Mouse (Mus musculus) limb, embryonic 11.5 days (tissue): ENCODE measurements around the gene Mlx. TPM values are rescaled to one million over a fixed set of nuclear protein-coding genes. Genes with fewer than 3 reads are reported as not detected.

ENCODE experiments used
- ATAC-seq: fragments of 200-750 bp; cut with Nextera tagmentation; 2 replicates; pipeline ENCODE4 v1.8.0; 2017; ENCODE audit warnings: low read depth; ENCODE audit not compliant: insufficient number of reproducible peaks, low FRiP score, low TSS enrichment
- DNase-seq: peaks from one replicate; pipeline ENCODE4 v3.0.0-alpha.2; 2015; ENCODE audit warnings: low spot score
- H3K27ac ChIP-seq: fragments of 300-500 bp; sonication (generic); replicated peaks from 2 replicates; pipeline ENCODE4 v1.5.1; 2014; ENCODE audit warnings: low read depth, mild to moderate bottlenecking, low read length
- H3K27me3 ChIP-seq: fragments of 300-500 bp; sonication (generic); 2 replicates; pipeline ENCODE4 v1.6.1; 2014; ENCODE audit warnings: mild to moderate bottlenecking, low read length, mixed read lengths; ENCODE audit not compliant: control insufficient read depth, insufficient read depth
- H3K36me3 ChIP-seq: fragments of 300-500 bp; sonication (generic); 2 replicates; pipeline ENCODE4 v1.6.1; 2014; ENCODE audit warnings: mild to moderate bottlenecking, low read length, moderate library complexity, mixed read lengths; ENCODE audit not compliant: control insufficient read depth, insufficient read depth
- H3K4me1 ChIP-seq: fragments of 300-500 bp; sonication (generic); 2 replicates; pipeline ENCODE4 v1.6.1; 2014; ENCODE audit warnings: low read length, mixed read lengths; ENCODE audit not compliant: control insufficient read depth, insufficient read depth
- H3K4me2 ChIP-seq: fragments of 300-500 bp; sonication (generic); 2 replicates; pipeline ENCODE4 v1.6.1; 2014; ENCODE audit warnings: low read depth, mild to moderate bottlenecking, moderate library complexity; ENCODE audit not compliant: severe bottlenecking
- H3K4me3 ChIP-seq: fragments of 300-500 bp; sonication (generic); 2 replicates; pipeline ENCODE4 v1.5.1; 2014; ENCODE audit warnings: low read depth, low read length
- H3K9ac ChIP-seq: fragments of 300-500 bp; sonication (generic); 2 replicates; pipeline ENCODE4 v1.6.1; 2014; ENCODE audit warnings: mild to moderate bottlenecking, low read length
- H3K9me3 ChIP-seq: fragments of 300-500 bp; sonication (generic); 2 replicates; pipeline ENCODE4 v1.6.1; 2016; ENCODE audit warnings: low read length; ENCODE audit not compliant: control insufficient read depth
- WGBS: fragments of 180-500 bp; shearing (Covaris S2); extraction: QIAGEN DNeasy Blood & Tissue Kit; methylation state at CpG from one replicate; pipeline ENCODE4 v1.1.7; 2014; 5-methylcytosine and 5-hydroxymethylcytosine counted together
- polyA plus RNA-seq: library from polyadenylated mRNA; unstranded; fragments of >200 nt; fragmentation: Nextera tagmentation; extraction: Ambion mirVana; gene quantifications from 2 replicates; pipeline ENCODE4 v1.2.1, GENCODE M21; 2014

The Mlx gene
- 40.6 and 48.9 TPM in 2 replicates for polyA plus RNA-seq

DNA sequence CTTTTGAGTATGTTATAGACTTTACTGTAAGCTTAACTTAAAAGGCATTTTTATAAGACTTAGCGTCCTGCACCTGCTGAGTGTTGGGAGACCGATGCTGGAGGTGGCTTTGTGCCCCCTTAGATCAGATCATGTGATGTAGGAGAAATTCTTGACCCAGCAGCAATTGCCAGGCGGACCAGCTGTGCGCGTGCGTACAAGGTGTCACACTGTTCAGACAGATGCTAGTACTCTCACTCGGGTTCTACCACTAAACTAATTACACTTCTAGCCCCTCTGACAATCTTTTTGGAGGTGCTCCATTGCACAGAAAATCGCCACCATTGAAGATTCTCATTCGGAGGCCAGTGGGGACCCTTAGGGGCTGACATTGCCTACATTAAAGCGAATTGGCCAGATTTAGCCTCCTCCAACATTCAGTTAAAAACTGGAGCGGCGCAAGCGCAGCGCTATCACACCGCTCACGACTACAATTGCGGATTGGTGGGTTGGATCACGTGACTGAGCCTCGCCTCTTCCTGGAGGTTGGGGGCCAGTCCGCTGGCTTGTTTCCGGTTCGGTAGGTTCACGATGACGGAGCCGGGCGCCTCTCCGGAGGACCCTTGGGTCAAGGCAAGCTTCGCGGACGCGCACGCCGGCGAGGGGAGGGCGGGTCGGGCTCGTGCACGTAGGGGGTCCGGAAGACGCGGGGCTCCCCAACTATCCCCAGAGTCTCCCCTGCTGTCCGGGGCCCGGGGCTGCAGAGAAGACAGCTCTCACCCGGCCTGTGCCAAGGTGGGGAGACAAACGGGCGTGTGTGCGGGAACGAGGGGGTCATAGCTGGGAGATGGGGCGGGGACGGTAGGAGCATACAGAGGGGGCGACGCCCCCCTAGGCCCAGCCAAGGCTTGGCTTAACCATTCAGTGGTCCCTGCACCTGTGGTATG lies at the start of gene Mlx:
TSS of gene Mlx (plus strand) at position 522 of the 926 bp plus-strand sequence.
- ATAC-seq: peak; percentile 76
- WGBS: 2% methylated on average over 52 of the region's 52 CpGs
- peaks cover 23% of the 10 kb centered on the region for H3K36me3 ChIP-seq
- peak; percentile 86 for DNase-seq
- H3K4me3 ChIP-seq: peak within 1 kb of the TSS; percentile 82
- peak within 1 kb of the TSS; percentile 67 for H3K9ac ChIP-seq
- H3K9me3 ChIP-seq: no peaks in the 10 kb centered on the region
- peak within 1 kb of the TSS; percentile 91 for H3K4me2 ChIP-seq
- H3K27ac ChIP-seq: peak within 1 kb of the TSS; percentile 72
- H3K4me1 ChIP-seq: peaks cover 18% of the 10 kb centered on the region
- no peaks in the 10 kb centered on the region for H3K27me3 ChIP-seq

DNA sequence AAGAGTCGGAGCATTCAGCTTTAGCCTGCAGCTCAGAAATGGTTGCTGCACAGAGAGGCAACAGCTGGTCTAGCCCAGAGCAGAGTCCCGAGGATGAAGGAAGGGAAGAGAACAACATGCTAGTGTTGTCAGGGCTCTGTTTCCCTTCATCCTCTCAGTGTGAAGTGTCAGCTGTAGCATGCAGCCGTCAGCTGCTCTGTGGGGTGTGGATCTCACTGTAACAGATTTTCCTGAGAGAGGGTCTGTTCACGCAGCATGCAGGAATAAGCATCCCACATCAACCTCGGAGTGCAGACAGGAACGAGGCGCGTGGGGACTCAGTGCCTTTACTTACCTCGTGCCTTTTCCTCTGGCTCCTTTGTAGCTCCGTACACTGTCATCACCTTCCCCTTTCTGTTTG lies 49.3 kb upstream of the Mlx start:
- H3K4me2 ChIP-seq: no peak overlapping the region
- ATAC-seq (no peak), DNase-seq (no peak)
- H3K27me3 ChIP-seq: no peaks in the 10 kb centered on the region
- H3K4me1 ChIP-seq: no peaks in the 10 kb centered on the region
- no peak overlapping the region for H3K9ac ChIP-seq
- no peak overlapping the region for H3K27ac ChIP-seq
- H3K9me3 ChIP-seq: no peaks in the 10 kb centered on the region
- peaks cover 5% of the 10 kb centered on the region; the same call in 1 of the 2 replicates for H3K36me3 ChIP-seq
- WGBS: 86% methylated on average over 10 of the region's 10 CpGs
- H3K4me3 ChIP-seq: no peak overlapping the region

DNA sequence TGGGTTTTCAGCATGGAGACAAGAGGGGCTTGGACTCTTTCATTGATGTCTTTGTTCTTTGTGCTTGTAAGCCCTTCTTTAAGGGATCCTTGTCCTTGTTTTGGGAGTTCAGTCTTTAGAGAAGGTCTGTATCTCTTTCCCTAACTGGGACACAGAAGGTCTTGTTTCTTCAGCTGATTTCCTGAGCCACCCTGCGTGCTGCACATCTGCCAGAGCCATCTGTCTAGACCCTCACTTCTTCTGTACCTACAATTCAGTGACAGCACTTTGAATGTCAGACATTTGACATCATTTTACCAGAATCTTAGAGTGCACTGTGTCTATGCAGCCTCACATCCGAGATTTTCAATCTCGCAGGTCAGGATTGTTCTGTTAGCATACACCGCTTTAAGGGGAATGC lies 41.3 kb upstream of the Mlx start:
- no peaks in the 10 kb centered on the region for H3K4me1 ChIP-seq
- no peak overlapping the region for H3K9ac ChIP-seq
- H3K36me3 ChIP-seq: peaks cover 32% of the 10 kb centered on the region
- DNase-seq (no peak), ATAC-seq (no peak)
- no peak overlapping the region for H3K27ac ChIP-seq
- no peaks in the 10 kb centered on the region for H3K9me3 ChIP-seq
- H3K4me2 ChIP-seq: no peak overlapping the region
- 94% methylated on average over 4 of the region's 4 CpGs for WGBS
- H3K4me3 ChIP-seq: no peak overlapping the region
- no peaks in the 10 kb centered on the region for H3K27me3 ChIP-seq

DNA sequence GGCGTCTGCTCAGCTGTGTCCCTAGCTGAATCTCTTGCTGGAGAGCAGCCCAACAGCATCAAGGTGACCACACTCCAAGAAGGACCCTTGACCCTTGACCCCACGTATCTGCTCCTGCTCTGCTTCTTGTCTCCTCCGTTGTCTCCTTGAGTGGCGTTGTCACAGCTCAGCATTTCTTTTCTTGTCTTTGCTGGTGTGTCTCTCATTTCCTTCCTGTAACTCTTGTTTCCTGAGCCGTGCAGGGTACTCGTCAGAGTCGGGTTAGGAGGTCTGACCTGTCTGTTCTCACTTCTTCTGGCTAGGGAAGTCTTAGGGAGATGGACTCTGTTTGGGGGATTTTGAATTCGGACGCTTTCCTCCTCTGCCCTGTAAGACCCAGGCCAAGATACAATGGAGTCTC lies 40.6 kb upstream of the Mlx start:
- Histone ChIP-seq H3K27ac (no peak overlapping the region), H3K4me1 (no peaks in the 10 kb centered on the region), H3K9me3 (no peaks in the 10 kb centered on the region), H3K36me3 (peaks cover 33% of the 10 kb centered on the region), H3K4me3 (no peak overlapping the region), H3K4me2 (no peak overlapping the region), H3K27me3 (no peaks in the 10 kb centered on the region), H3K9ac (no peak overlapping the region)
- ATAC-seq (no peak), DNase-seq (no peak)
- WGBS: 82% methylated on average over 9 of the region's 9 CpGs

DNA sequence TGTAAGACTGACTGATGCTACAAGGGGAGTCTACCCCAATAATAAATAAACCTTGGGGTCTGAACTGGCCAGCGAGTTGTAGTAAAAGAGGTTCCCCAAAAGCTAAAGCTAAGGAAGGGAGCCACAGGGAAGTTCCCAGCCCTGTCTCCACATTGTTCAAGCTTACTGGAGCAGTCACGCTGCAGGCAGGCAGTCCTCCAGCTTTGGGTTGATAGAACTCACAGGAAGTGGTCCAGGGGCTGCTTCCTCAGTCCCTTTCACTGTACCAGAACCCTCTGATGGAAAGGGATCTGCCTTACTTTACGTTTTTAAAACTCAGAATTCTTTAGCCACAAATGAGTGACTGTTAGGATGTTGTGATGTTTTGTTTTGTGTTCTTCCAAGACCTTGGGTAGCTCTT lies 39.6 kb upstream of the Mlx start:
- Histone ChIP-seq H3K4me3 (no peak overlapping the region), H3K9me3 (no peaks in the 10 kb centered on the region), H3K27me3 (no peaks in the 10 kb centered on the region), H3K4me1 (no peaks in the 10 kb centered on the region), H3K27ac (no peak overlapping the region), H3K4me2 (no peak overlapping the region), H3K9ac (no peak overlapping the region), H3K36me3 (peaks cover 33% of the 10 kb centered on the region)
- 87% methylated on average over 3 of the region's 3 CpGs for WGBS
- no peak for ATAC-seq
- no peak for DNase-seq

DNA sequence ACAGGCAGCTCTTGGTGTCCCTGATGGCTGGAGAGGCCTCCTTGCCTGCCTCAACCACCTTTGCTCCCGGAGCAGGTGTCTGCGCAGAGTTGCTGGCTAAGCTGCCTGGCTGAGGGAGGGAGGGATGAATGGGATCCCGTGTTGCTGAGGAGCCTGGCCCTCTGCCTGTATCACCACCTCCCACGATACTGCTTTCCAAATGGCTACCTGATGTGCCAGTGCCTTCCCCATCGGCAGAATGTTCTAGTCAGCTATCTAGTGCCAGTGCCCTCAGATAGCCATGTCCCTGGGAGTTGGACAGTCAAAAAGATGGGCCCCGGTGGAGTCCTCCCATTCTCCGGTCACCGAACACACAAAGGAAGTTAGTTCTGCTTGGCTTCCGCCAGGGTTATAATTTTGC lies 36.7 kb upstream of the Mlx start:
- H3K27me3 ChIP-seq: no peaks in the 10 kb centered on the region
- H3K4me3 ChIP-seq: no peak overlapping the region
- H3K27ac ChIP-seq: no peak overlapping the region
- WGBS: 94% methylated on average over 9 of the region's 9 CpGs
- H3K9ac ChIP-seq: no peak overlapping the region
- peaks cover 22% of the 10 kb centered on the region for H3K36me3 ChIP-seq
- ATAC-seq (no peak), DNase-seq (no peak)
- no peak overlapping the region for H3K4me2 ChIP-seq
- H3K4me1 ChIP-seq: no peaks in the 10 kb centered on the region
- no peaks in the 10 kb centered on the region for H3K9me3 ChIP-seq

DNA sequence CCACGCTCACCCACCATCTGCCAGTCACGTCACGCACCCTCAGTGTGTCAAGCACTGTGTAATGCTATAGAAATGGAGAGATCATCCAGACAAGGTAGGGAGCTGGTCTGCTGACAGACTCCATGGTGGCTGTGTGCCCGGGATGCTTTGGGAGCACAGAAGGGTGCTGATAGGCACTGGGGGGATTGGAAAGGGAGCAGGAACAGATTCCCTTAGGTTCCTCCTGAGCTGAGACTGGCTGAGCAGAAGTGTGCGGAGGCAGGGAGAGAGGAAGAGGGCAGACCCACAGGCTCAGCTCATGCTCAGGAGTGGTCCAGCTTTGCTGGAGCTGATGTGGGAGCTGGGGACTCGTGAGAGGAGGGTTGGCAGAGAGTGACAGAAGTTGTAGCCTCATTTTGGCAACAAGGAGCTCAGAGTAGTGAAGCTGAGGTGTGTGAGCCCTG lies 36.0 kb upstream of the Mlx start:
- no peak overlapping the region for H3K4me3 ChIP-seq
- H3K4me1 ChIP-seq: no peaks in the 10 kb centered on the region
- WGBS: 89% methylated on average over 6 of the region's 6 CpGs
- H3K36me3 ChIP-seq: peaks cover 19% of the 10 kb centered on the region
- no peak overlapping the region for H3K4me2 ChIP-seq
- no peak overlapping the region for H3K9ac ChIP-seq
- no peaks in the 10 kb centered on the region for H3K27me3 ChIP-seq
- ATAC-seq: no peak
- no peak overlapping the region for H3K27ac ChIP-seq
- no peaks in the 10 kb centered on the region for H3K9me3 ChIP-seq
- DNase-seq: no peak

DNA sequence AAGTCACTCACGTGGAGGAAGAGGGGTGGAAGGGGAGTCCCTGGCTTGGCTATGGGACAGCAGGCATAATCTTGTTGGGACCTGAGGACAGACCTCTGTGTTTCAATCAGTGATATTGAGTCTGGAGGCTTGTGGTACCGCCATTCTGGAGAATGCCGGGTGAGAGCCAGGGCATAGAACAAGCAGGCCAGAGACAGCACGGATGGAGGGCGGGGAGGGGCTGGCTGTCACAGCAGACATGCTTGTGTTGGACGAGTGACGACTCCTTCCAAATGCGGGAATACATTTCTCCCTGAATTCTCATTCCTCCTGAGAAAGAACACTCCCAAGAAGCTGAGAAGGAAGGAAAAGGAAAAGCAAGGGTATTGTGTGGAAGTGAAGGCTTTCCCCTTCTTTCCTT lies 35.5 kb upstream of the Mlx start:
- peaks cover 19% of the 10 kb centered on the region for H3K36me3 ChIP-seq
- DNase-seq (no peak), ATAC-seq (no peak)
- WGBS: 89% methylated on average over 8 of the region's 8 CpGs
- no peak overlapping the region for H3K9ac ChIP-seq
- H3K4me1 ChIP-seq: no peaks in the 10 kb centered on the region
- no peak overlapping the region for H3K4me2 ChIP-seq
- H3K4me3 ChIP-seq: no peak overlapping the region
- H3K27me3 ChIP-seq: no peaks in the 10 kb centered on the region
- H3K9me3 ChIP-seq: no peaks in the 10 kb centered on the region
- no peak overlapping the region for H3K27ac ChIP-seq
